Mouse (Mus musculus) brown adipose tissue, adult 24 weeks (tissue): Measurements from ENCODE around the gene Kcnn1. TPM values are rescaled to one million over a fixed set of nuclear protein-coding genes. Genes with fewer than 3 reads are reported as not detected.

Experiments
- H3K27ac ChIP-seq: fragments of 200-500 bp; replicated peaks from 2 replicates; pipeline ENCODE4 v1.5.1; 2012; ENCODE audit warnings: low read depth, mild to moderate bottlenecking, low read length
- H3K4me1 ChIP-seq: fragments of 200-500 bp; 2 replicates; pipeline ENCODE4 v1.6.1; 2012; ENCODE audit warnings: low read length, mixed read lengths; ENCODE audit not compliant: control insufficient read depth, insufficient read depth, insufficient read length
- H3K4me3 ChIP-seq: fragments of 200-500 bp; 2 replicates; pipeline ENCODE4 v1.5.1; 2012; ENCODE audit warnings: low read depth, mild to moderate bottlenecking, low read length, moderate library complexity; ENCODE audit not compliant: insufficient read depth
- polyA plus RNA-seq: library from polyadenylated mRNA; stranded (reverse); fragments of >200 nt; gene quantifications from 2 replicates; pipeline ENCODE4 v1.2.4, GENCODE M21; 2012; ENCODE audit not compliant: missing spikeins, insufficient read depth, insufficient read length

The Kcnn1 gene
- 5.8 and 6.0 TPM in 2 replicates for polyA plus RNA-seq

GRCm38 (mm10) chr8:70862824-70863641 is at the start of gene Kcnn1:
Gene Kcnn1, minus strand, starts transcription at chr8:70863258.
- H3K4me3 ChIP-seq = peak within 1 kb of the TSS; percentile 38
- peaks cover 6% of the 10 kb centered on the region; the same call in 1 of the 2 replicates for H3K4me1 ChIP-seq
- H3K27ac ChIP-seq = no peak within 1 kb of the TSS

GRCm38 (mm10) chr8:70911596-70911995 is 48.5 kb upstream of the Kcnn1 start:
- Histone ChIP-seq H3K27ac (no peak overlapping the region), H3K4me3 (no peak overlapping the region), H3K4me1 (peaks cover 6% of the 10 kb centered on the region; the same call in 1 of the 2 replicates)

GRCm38 (mm10) chr8:70907518-70907917 is 44.5 kb upstream of the Kcnn1 start:
- Histone ChIP-seq H3K27ac (no peak overlapping the region), H3K4me1 (peaks cover 21% of the 10 kb centered on the region), H3K4me3 (no peak overlapping the region)

- Histone ChIP-seq H3K4me3 (peak within 1 kb of the TSS; percentile 79), H3K4me1 (peaks cover 21% of the 10 kb centered on the region), H3K27ac (peak within 1 kb of the TSS; percentile 65)
Observed at GRCm38 (mm10) chr8:70905831-70906736, 43.0 kb upstream of the Kcnn1 start, which contains the start of gene Map1s. Gene Map1s, plus strand, starts transcription at chr8:70905932.

- Histone ChIP-seq H3K27ac (peak overlapping the region; percentile 65), H3K4me3 (peak overlapping the region; percentile 79), H3K4me1 (peaks cover 17% of the 10 kb centered on the region)
Observed at GRCm38 (mm10) chr8:70905463-70905830, 42.4 kb upstream of the Kcnn1 start.

GRCm38 (mm10) chr8:70904532-70904931 is 41.5 kb upstream of the Kcnn1 start:
- no peak overlapping the region for H3K4me3 ChIP-seq
- H3K4me1 ChIP-seq = peaks cover 17% of the 10 kb centered on the region
- peak overlapping the region; percentile 65 for H3K27ac ChIP-seq

- H3K4me3 ChIP-seq = no peak overlapping the region
- H3K27ac ChIP-seq = no peak overlapping the region
Observed at GRCm38 (mm10) chr8:70903582-70903981, 40.5 kb upstream of the Kcnn1 start.

GRCm38 (mm10) chr8:70903112-70903511 is 40.1 kb upstream of the Kcnn1 start:
- Histone ChIP-seq H3K27ac (no peak overlapping the region), H3K4me1 (peaks cover 17% of the 10 kb centered on the region), H3K4me3 (no peak overlapping the region)

More at GRCm38 (mm10) chr8:70903582-70903981, 40.5 kb upstream of the Kcnn1 start:
- H3K4me1 ChIP-seq = peaks cover 17% of the 10 kb centered on the region

GRCm38 (mm10) chr8:70902211-70902610 is 39.2 kb upstream of the Kcnn1 start:
- Histone ChIP-seq H3K4me1 (peaks cover 17% of the 10 kb centered on the region), H3K4me3 (no peak overlapping the region), H3K27ac (no peak overlapping the region)

- peaks cover 18% of the 10 kb centered on the region for H3K4me1 ChIP-seq
- H3K4me3 ChIP-seq = no peak overlapping the region
- no peak overlapping the region for H3K27ac ChIP-seq
Observed at GRCm38 (mm10) chr8:70900872-70901387, 37.9 kb upstream of the Kcnn1 start.

- Histone ChIP-seq H3K27ac (no peak overlapping the region), H3K4me1 (peaks cover 12% of the 10 kb centered on the region), H3K4me3 (no peak overlapping the region)
Observed at GRCm38 (mm10) chr8:70899226-70899625, 36.2 kb upstream of the Kcnn1 start.

- H3K27ac ChIP-seq = no peak overlapping the region
- H3K4me3 ChIP-seq = no peak overlapping the region
- peaks cover 7% of the 10 kb centered on the region for H3K4me1 ChIP-seq
Observed at GRCm38 (mm10) chr8:70898661-70899198, 35.7 kb upstream of the Kcnn1 start.

GRCm38 (mm10) chr8:70897681-70898413 is 34.8 kb upstream of the Kcnn1 start:
- Histone ChIP-seq H3K4me3 (peak overlapping the region; percentile 71), H3K27ac (peak overlapping the region; percentile 82)

GRCm38 (mm10) chr8:70897021-70897680 is 34.1 kb upstream of the Kcnn1 start, which contains the start of gene Rpl18a:
Gene Rpl18a, minus strand, starts transcription at chr8:70897412.
- Histone ChIP-seq H3K4me1 (peaks cover 3% of the 10 kb centered on the region; the same call in 1 of the 2 replicates), H3K4me3 (peak within 1 kb of the TSS; percentile 74), H3K27ac (peak within 1 kb of the TSS; percentile 82)

More at GRCm38 (mm10) chr8:70897681-70898413, 34.8 kb upstream of the Kcnn1 start:
- H3K4me1 ChIP-seq = peaks cover 3% of the 10 kb centered on the region; the same call in 1 of the 2 replicates
